Mouse (Mus musculus) ES-E14 (cell line): ENCODE measurements at regions not wholly inside any gene's neighbourhood (a gene's known extent, or its start where the extent isn't known, plus 50 kb on each side); places are given as distances from the start of the nearest gene placed in this dataset.

Experiments
- DNase-seq: peaks from one replicate; pipeline ENCODE4 v3.0.0-alpha.2; 2013; ENCODE audit warnings: low read depth, low spot score
- H3K27ac ChIP-seq: 2 replicates; pipeline ENCODE4 v1.5.1; 2012; ENCODE audit warnings: low read depth, mild to moderate bottlenecking, low read length, moderate library complexity, mixed read lengths; ENCODE audit not compliant: poor library complexity, insufficient read depth, severe bottlenecking
- H3K36me3 ChIP-seq: 2 replicates; pipeline ENCODE4 v1.6.1; 2012; ENCODE audit warnings: mild to moderate bottlenecking, low read length, moderate library complexity, mixed read lengths; ENCODE audit not compliant: control insufficient read depth, poor library complexity, insufficient read depth, severe bottlenecking
- H3K4me1 ChIP-seq, 2 experiments: fragments of 150-350 bp in 1 of 2; sonication (generic) in 1 of 2; 2 replicates each; pipeline ENCODE4 v1.6.1; 2012; ENCODE audit warnings: low read length in 2 of 2, mild to moderate bottlenecking in 1 of 2, mixed read lengths in 1 of 2; ENCODE audit not compliant: control insufficient read depth in 2 of 2, insufficient read depth in 2 of 2, poor library complexity in 1 of 2
- H3K4me3 ChIP-seq, 2 experiments: fragments of 150-350 bp in 1 of 2; sonication (generic) in 1 of 2; 2 replicates each; pipeline ENCODE4 v1.5.1; 2012; ENCODE audit warnings: low read length in 2 of 2, low read depth in 1 of 2, mild to moderate bottlenecking in 1 of 2, mixed read lengths in 1 of 2; ENCODE audit not compliant: insufficient read depth in 1 of 2, poor library complexity in 1 of 2, severe bottlenecking in 1 of 2
- H3K9ac ChIP-seq: 2 replicates; pipeline ENCODE4 v1.6.1; 2012; ENCODE audit warnings: low read depth, mild to moderate bottlenecking, low read length, mixed read lengths; ENCODE audit not compliant: poor library complexity, insufficient read depth, severe bottlenecking
- H3K9me3 ChIP-seq: fragments of 150-350 bp; sonication (generic); 2 replicates; pipeline ENCODE4 v1.6.1; 2012; ENCODE audit warnings: low read depth, mild to moderate bottlenecking, low read length; ENCODE audit not compliant: control insufficient read depth, insufficient read depth
- CHD2 ChIP-seq: IDR thresholded peaks from 2 replicates; pipeline ENCODE4 v1.6.1; 2014; ENCODE audit warnings: mild to moderate bottlenecking, low read depth, low read length, inconsistent platforms
- HCFC1 ChIP-seq: IDR thresholded peaks from 2 replicates; pipeline ENCODE4 v1.6.1; 2012; ENCODE audit warnings: low read length, inconsistent platforms, borderline replicate concordance; ENCODE audit not compliant: insufficient read depth
- MAFK ChIP-seq: IDR thresholded peaks from 2 replicates; pipeline ENCODE4 v1.6.1; 2014; ENCODE audit warnings: mild to moderate bottlenecking, low read depth, low read length, inconsistent platforms; ENCODE audit not compliant: insufficient read depth
- ZC3H11A ChIP-seq: IDR thresholded peaks from 2 replicates; pipeline ENCODE4 v1.6.1; 2012; ENCODE audit warnings: low read depth, mild to moderate bottlenecking, inconsistent platforms, low read length, borderline replicate concordance
- ZNF384 ChIP-seq: IDR thresholded peaks from 2 replicates; pipeline ENCODE4 v1.6.1; 2012; ENCODE audit warnings: low read depth, low read length, inconsistent platforms
- in situ Hi-C, 2 experiments: fragments of 600-800 bp; cut with MboI; formaldehyde crosslinking; loops; one replicate each; pipeline ENCODE4 v1.15.1; 2025; ENCODE audit warnings: low sequenced_read_pairs in 2 of 2, inconsistent platforms in 1 of 2; ENCODE audit not compliant: unreplicated experiment in 2 of 2

DNA sequence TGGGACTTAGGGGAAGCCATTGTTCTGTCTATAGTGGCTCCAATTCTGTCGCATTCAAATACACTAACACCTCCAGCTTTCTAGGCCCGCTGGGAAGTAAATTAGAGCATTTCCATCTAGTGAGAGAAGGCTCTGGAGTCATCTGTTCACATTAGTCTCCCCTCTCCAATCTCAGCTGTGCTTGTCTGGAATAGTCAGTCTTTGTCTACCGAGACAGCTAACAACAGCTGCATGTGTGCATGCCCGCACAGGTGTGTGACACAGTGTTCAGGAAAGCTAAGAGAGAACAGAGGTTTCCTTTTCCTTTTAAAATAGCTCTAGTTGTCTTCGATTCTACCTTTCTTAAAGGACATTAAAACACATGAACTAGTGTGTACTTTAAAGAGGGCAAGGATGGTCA lies 122.7 kb downstream of the Scg2 start:
- TF ChIP-seq ZNF384 (no peak), MAFK (no peak), HCFC1 (no peak), ZC3H11A (no peak), CHD2 (no peak)
- Histone ChIP-seq H3K4me1 (no peaks in the 10 kb centered on the region), H3K9ac (no peak overlapping the region), H3K9me3 (no peaks in the 10 kb centered on the region), H3K36me3 (no peaks in the 10 kb centered on the region), H3K27ac (no peak overlapping the region), H3K4me3 (no peak overlapping the region)
- in situ Hi-C loops: no loop called here
- DNase-seq: no peak

DNA sequence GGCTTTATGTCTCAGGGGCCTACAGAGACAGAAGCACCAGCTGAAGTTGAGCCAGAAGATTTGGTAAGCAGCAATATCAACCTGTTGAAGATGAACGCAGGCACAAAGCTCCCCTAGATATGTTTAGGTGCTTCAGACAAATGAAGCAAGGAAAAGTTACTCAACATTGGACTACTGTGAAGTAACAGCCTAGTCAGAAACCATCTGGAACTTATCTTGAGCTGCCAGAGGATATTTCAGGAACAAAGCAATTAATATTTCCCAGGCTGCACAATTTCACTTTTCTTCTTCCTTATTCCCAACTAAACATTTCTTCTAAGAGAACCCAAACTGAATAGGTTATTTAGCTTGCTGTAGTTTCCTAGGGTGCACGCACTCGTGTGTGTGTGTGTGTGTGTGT lies 125.1 kb downstream of the Scg2 start:
- DNase-seq: no peak
- H3K36me3 ChIP-seq: no peaks in the 10 kb centered on the region
- in situ Hi-C loops: no loop called here
- no peak overlapping the region for H3K4me3 ChIP-seq
- no peak overlapping the region for H3K9ac ChIP-seq
- H3K9me3 ChIP-seq: no peaks in the 10 kb centered on the region
- TF ChIP-seq MAFK (no peak), ZNF384 (no peak), HCFC1 (no peak), ZC3H11A (no peak), CHD2 (no peak)
- H3K27ac ChIP-seq: no peak overlapping the region
- H3K4me1 ChIP-seq: no peaks in the 10 kb centered on the region

DNA sequence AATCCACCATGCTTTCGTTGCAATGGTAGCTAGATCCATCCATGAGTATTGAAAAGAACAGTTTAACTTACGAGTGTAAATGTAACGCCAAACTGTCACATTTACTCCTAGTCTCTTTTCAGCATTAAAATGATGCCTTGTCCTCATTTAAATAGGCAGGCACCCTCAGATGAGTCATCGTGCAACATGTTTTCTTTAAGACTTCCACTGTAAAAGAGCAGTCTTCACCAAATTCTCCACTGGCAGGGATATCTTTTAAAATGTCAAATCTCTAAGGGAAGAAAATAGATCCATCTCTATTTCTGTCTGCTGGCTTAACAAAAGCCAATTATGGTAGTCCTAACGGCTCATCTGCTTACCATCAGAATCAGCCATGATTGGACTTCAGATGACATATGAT lies 127.8 kb downstream of the Scg2 start:
- Histone ChIP-seq H3K9me3 (no peaks in the 10 kb centered on the region), H3K4me3 (no peak overlapping the region), H3K9ac (no peak overlapping the region), H3K4me1 (no peaks in the 10 kb centered on the region), H3K27ac (no peak overlapping the region), H3K36me3 (no peaks in the 10 kb centered on the region)
- TF ChIP-seq MAFK (no peak), CHD2 (no peak), HCFC1 (no peak), ZC3H11A (no peak), ZNF384 (no peak)
- DNase-seq: no peak
- in situ Hi-C loops: no loop called here

DNA sequence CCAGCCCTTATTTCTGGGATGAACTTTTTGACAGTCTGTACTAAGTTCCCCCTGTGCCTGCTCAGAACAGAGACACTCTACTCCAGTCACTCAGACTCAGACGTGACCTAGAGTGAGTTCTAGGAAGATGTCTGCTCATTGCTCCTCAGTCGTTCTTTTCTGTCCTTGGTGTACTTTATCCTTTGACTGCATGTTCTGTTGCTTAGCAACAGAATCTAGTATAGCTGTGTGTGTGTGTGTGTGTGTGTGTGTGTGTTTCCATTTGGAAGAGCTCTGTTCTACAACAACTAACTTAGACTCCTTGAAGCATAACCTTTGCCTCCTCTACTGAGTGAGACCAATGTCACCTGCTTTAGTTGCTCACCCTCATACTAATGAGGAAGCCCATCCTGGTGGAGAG lies 136.3 kb downstream of the Scg2 start:
- Histone ChIP-seq H3K27ac (no peak overlapping the region), H3K36me3 (no peaks in the 10 kb centered on the region), H3K4me3 (no peak overlapping the region), H3K4me1 (no peaks in the 10 kb centered on the region), H3K9me3 (no peaks in the 10 kb centered on the region), H3K9ac (no peak overlapping the region)
- in situ Hi-C loops: no loop called here
- DNase-seq: no peak
- TF ChIP-seq ZNF384 (no peak), HCFC1 (no peak), CHD2 (no peak), ZC3H11A (no peak), MAFK (no peak)

DNA sequence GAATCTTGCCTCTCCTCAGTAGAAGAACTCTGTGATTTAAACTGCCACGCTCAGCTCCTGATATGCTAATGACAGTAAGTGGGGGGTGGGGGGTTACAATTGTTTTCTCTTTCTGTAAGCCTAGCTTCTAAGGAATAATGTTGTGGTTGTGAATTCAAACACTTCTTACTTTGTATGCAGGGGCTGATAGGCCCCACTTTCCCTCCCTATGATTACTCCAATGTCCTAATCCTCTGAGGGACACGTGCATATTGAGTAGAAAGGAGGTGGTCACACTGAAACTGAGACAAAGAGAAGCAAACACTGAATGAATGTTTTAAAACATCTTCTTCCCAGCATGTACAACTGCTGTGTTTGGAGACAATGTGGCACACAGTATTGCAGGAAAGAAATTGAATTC lies 140.3 kb downstream of the Scg2 start:
- Histone ChIP-seq H3K36me3 (no peaks in the 10 kb centered on the region), H3K9me3 (no peaks in the 10 kb centered on the region), H3K9ac (no peak overlapping the region), H3K4me1 (no peaks in the 10 kb centered on the region), H3K27ac (no peak overlapping the region), H3K4me3 (no peak overlapping the region)
- DNase-seq: no peak
- in situ Hi-C loops: no loop called here
- no peak for TF ChIP-seq ZNF384
- no peak for TF ChIP-seq HCFC1
- no peak for TF ChIP-seq MAFK
- TF ChIP-seq ZC3H11A: no peak
- TF ChIP-seq CHD2: no peak
